Comparison of ENCODE assay signal across 21 mouse cellular contexts in genomic region chr1:132964106-132964505, GRCm38 (mm10).
"Had no signal": no experiment of that assay in that cellular context is flagged by ENCODE, and none has a peak within 500 bp of the region (broad histone marks: within the 10 kb centered on the region; RNA-seq: fewer than 3 reads in every experiment).

No protein-coding gene starts in this region.

- H3K9ac ChIP-seq: lung, embryonic 14.5 days; midbrain, embryonic 12.5 days; neural tube, embryonic 13.5 days; neural tube, embryonic 15.5 days; stomach, embryonic 15.5 days had no signal

- H3K4me1 ChIP-seq: midbrain, embryonic 10.5 days; midbrain, embryonic 12.5 days; neural tube, embryonic 15.5 days; stomach, embryonic 15.5 days had no signal

- H3K36me3 ChIP-seq: midbrain, embryonic 10.5 days; midbrain, embryonic 12.5 days; neural tube, embryonic 13.5 days; neural tube, embryonic 15.5 days; stomach, embryonic 15.5 days had no signal

- H3K4me2 ChIP-seq: lung, embryonic 14.5 days; midbrain, embryonic 12.5 days; neural tube, embryonic 13.5 days; neural tube, embryonic 15.5 days; stomach, embryonic 15.5 days had no signal

- ATAC-seq: midbrain, embryonic 16.5 days had no signal

- H3K27ac ChIP-seq: midbrain, embryonic 10.5 days; midbrain, embryonic 12.5 days; neural tube, embryonic 13.5 days; neural tube, embryonic 15.5 days; stomach, embryonic 15.5 days; stomach, postnatal 0 days had no signal

- H3K9me3 ChIP-seq: midbrain, embryonic 10.5 days; midbrain, embryonic 12.5 days; neural tube, embryonic 13.5 days; neural tube, embryonic 15.5 days; stomach, embryonic 15.5 days had no signal

- H3K4me3 ChIP-seq: midbrain, embryonic 10.5 days; midbrain, embryonic 12.5 days; myocyte; neural tube, embryonic 13.5 days; neural tube, embryonic 15.5 days; stomach, embryonic 15.5 days had no signal

- H3K27me3 ChIP-seq: midbrain, embryonic 12.5 days; neural tube, embryonic 13.5 days; neural tube, embryonic 15.5 days; stomach, embryonic 15.5 days had no signal

- DNase-seq: lung, adult 18-20 months; lung, embryonic 14.5 days; lung, postnatal 10 days; lung, postnatal 4 days; midbrain, embryonic 14.5 days; retina, postnatal 1 day; right cerebral cortex, adult 18-20 months; right cerebral cortex, postnatal 25 days; right cerebral cortex, postnatal 4 days; spleen, adult 18-20 months; thymus, adult 2 months; thymus, postnatal 25 days; thymus, postnatal 4 days had no signal
